Mouse (Mus musculus) adrenal gland, postnatal 10 days (tissue): ENCODE measurements around the gene Gtdc1. TPM values are rescaled to one million over a fixed set of nuclear protein-coding genes. Genes with fewer than 3 reads are reported as not detected.
"Not testable (repeated sequence)": the region's sequence is repeated elsewhere in the genome, so short reads cannot be mapped to it uniquely, and the experiment has no call there.

Source experiments
- DNase-seq: peaks from one replicate; pipeline ENCODE4 v3.0.0; 2021; ENCODE audit warnings: mixed read lengths
- total RNA-seq, 2 experiments: library from RNA; stranded (reverse); gene quantifications; 2 replicates each; pipeline ENCODE4 v1.2.3; 2021

The Gtdc1 gene
- total RNA-seq, 2 experiments from 2014 or later = 12.8 to 20.2 TPM

- DNase-seq = no peak
These were observed 146.5 kb downstream of the Gtdc1 start for GRCm38 (mm10) chr2:44780961-44781360.

GRCm38 (mm10) chr2:44763898-44764297 lies 163.6 kb downstream of the Gtdc1 start:
- DNase-seq = no peak

GRCm38 (mm10) chr2:44736618-44737017 lies 190.8 kb downstream of the Gtdc1 start:
- no peak for DNase-seq

GRCm38 (mm10) chr2:44721461-44721860 lies 206.0 kb downstream of the Gtdc1 start:
- DNase-seq = no peak

- DNase-seq = no peak
These were observed 221.4 kb downstream of the Gtdc1 start for GRCm38 (mm10) chr2:44705883-44706615.

- no peak for DNase-seq
These were observed 227.2 kb downstream of the Gtdc1 start for GRCm38 (mm10) chr2:44700276-44700675.

- no peak for DNase-seq
These were observed 231.0 kb downstream of the Gtdc1 start for GRCm38 (mm10) chr2:44696441-44696840.

GRCm38 (mm10) chr2:44693898-44694297 lies 233.6 kb downstream of the Gtdc1 start:
- DNase-seq = no peak

GRCm38 (mm10) chr2:44664049-44664448 lies 263.4 kb downstream of the Gtdc1 start:
- DNase-seq = no peak

GRCm38 (mm10) chr2:44659870-44660269 lies 267.6 kb downstream of the Gtdc1 start:
- DNase-seq = no peak

GRCm38 (mm10) chr2:44659011-44659410 lies 268.4 kb downstream of the Gtdc1 start:
- DNase-seq = no peak

- DNase-seq = no peak
These were observed 278.9 kb downstream of the Gtdc1 start for GRCm38 (mm10) chr2:44648537-44648936.

GRCm38 (mm10) chr2:44646398-44646797 lies 281.1 kb downstream of the Gtdc1 start:
- no peak for DNase-seq

GRCm38 (mm10) chr2:44639370-44639769 lies 288.1 kb downstream of the Gtdc1 start:
- no peak for DNase-seq

- DNase-seq = no peak
These were observed 289.3 kb downstream of the Gtdc1 start for GRCm38 (mm10) chr2:44638157-44638556.

GRCm38 (mm10) chr2:44633971-44634370 lies 293.5 kb downstream of the Gtdc1 start:
- no peak for DNase-seq

GRCm38 (mm10) chr2:44633064-44633463 lies 294.4 kb downstream of the Gtdc1 start:
- DNase-seq = no peak

- DNase-seq = no peak
These were observed 294.9 kb downstream of the Gtdc1 start for GRCm38 (mm10) chr2:44632584-44632983.

GRCm38 (mm10) chr2:44631064-44631463 lies 296.4 kb downstream of the Gtdc1 start:
- DNase-seq = no peak

- no peak for DNase-seq
These were observed 298.7 kb downstream of the Gtdc1 start for GRCm38 (mm10) chr2:44628778-44629177.

GRCm38 (mm10) chr2:44625154-44625553 lies 302.3 kb downstream of the Gtdc1 start:
- DNase-seq = no peak

GRCm38 (mm10) chr2:44622471-44622870 lies 305.0 kb downstream of the Gtdc1 start:
- DNase-seq = no peak

GRCm38 (mm10) chr2:44599653-44600052 lies 327.8 kb downstream of the Gtdc1 start:
- DNase-seq = not testable (repeated sequence)

GRCm38 (mm10) chr2:44594276-44594675 lies 333.2 kb downstream of the Gtdc1 start:
- DNase-seq = no peak
